Mouse (Mus musculus) hindlimb bud, embryonic 11.5 days (tissue): ENCODE results near the gene Cxadr.
A peak's percentile ranks its signal among the peaks of the same experiment; 100 is the strongest.

Experiments
- DNase-seq: peaks from one replicate; pipeline ENCODE4 v3.0.0-alpha.2; 2012; ENCODE audit warnings: low read depth, low spot score; ENCODE audit errors: extremely low spot score

Cxadr gene

GRCm38 (mm10) chr16:78301183-78301830, at the start of gene Cxadr:
TSS of gene Cxadr (plus strand) at chr16:78301489.
- DNase-seq: peak; percentile 26

GRCm38 (mm10) chr16:78258989-78259388, 42.3 kb upstream of the Cxadr start:
- no peak for DNase-seq

GRCm38 (mm10) chr16:78260070-78260879, 41.0 kb upstream of the Cxadr start:
- DNase-seq: no peak

DNA sequence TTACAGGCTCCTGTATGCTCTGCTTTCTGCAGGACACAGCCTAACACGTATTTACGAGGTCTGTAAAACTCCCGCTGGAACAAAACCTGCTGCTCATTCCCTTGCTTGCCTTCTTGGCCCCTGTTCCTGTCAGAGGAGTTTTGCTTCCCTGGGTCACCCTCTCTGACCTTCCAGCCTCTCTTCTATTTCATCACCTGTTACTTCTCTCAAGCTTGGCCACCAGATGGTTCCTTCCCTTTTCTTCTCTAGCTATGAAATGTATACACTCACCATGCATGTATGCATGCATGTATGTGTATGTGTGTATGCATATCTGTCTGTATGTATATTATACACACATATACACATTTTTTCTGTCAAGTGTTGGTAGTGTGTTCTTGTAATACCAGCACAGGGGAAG, 39.8 kb upstream of the Cxadr start:
- no peak for DNase-seq

DNA sequence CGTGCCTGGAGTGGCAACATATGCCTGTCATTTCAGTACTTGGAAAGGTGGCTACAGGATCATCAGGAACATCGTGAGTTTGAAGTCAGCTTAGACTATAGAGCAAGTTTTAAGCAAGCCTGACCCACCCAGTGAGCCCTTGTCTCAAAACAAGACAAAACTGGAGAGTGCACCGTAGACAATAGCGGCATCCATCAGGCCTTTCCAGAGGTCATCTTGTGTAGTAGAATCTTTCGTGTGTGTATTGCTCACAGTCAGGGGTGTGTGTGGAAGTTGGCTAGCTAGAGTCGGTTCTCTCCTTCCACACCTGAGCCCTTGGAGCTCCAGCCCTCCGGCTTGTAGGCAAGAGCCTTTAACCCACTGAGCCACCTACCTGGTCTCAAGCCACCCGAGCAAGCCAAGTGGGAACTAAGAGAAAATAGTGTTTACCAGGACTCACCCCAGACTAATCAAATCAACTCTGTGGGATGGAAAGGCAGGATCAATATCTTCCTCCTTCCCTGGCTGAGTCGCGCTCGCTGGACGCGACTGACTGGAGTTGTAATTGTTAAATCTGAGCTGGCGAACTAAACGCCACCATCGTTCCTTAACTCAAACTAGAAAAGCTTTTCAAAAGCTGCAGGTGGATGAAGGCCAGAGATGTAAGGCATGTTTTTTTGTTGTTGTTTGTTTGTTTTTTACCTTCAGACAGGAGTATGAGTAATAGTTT, 36.7 kb upstream of the Cxadr start:
- DNase-seq: no peak

GRCm38 (mm10) chr16:78265151-78265590, 36.1 kb upstream of the Cxadr start:
- no peak for DNase-seq

DNA sequence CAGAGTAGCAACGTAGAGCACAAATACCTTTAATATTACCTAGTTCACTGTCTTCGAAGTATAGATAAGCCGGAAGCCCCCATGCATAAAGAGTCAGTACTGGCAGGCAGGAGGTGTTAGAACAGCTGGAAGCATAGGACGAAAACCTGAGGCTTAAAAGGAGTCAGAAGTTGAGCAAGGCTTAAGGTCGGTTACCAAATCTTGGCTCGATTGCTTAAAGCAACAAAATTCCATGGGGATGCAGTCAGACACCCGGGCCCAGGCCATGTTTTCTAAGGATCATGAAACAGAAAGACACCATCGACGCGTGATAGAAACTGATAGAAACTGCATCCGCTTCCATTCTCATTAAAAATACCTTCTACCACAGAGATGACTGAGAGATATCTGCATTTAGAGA, 35.5 kb upstream of the Cxadr start:
- DNase-seq: no peak

DNA sequence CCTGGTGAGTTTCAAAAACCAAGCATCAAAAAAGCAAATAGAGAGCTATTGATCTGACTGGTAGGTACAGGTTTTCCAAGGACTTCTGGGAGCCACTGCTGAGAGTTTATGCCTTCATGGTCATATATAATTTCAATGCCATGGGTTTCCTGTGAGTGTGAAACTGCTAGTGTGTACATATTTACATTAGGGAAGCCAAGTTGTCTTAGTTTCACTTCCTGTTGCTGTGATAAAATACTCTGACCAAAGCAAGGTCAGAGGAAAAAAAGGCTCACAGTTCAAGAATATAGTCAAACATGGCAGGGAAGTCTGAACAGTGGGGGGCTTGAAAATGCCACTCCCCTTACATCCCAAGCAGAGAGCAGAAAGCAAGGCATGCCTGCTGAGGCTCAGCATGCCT, 33.8 kb upstream of the Cxadr start:
- DNase-seq: no peak

DNA sequence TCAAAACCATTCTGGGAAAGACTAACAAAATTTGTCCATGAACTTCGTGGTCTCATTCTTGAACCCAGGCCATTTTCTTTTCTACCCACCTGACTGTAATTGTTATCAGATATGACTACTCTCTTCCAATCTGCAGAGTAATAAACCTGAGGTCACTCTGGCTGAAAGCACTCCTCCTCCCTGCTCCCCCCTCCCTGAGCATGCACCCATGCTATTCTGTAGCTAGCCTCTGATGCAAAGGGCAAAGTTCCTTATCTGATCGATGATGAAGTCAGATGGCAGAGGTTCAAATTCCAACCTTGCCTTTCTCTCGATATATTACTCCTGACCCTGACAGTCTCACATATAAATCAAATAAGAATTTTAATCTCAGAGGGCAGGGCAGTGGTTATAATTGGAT, 33.1 kb upstream of the Cxadr start:
- DNase-seq: no peak

- no peak for DNase-seq
These were observed 26.3 kb upstream of the Cxadr start for GRCm38 (mm10) chr16:78274825-78275455.

- no peak for DNase-seq
These were observed 23.7 kb upstream of the Cxadr start for GRCm38 (mm10) chr16:78277567-78277966.

DNA sequence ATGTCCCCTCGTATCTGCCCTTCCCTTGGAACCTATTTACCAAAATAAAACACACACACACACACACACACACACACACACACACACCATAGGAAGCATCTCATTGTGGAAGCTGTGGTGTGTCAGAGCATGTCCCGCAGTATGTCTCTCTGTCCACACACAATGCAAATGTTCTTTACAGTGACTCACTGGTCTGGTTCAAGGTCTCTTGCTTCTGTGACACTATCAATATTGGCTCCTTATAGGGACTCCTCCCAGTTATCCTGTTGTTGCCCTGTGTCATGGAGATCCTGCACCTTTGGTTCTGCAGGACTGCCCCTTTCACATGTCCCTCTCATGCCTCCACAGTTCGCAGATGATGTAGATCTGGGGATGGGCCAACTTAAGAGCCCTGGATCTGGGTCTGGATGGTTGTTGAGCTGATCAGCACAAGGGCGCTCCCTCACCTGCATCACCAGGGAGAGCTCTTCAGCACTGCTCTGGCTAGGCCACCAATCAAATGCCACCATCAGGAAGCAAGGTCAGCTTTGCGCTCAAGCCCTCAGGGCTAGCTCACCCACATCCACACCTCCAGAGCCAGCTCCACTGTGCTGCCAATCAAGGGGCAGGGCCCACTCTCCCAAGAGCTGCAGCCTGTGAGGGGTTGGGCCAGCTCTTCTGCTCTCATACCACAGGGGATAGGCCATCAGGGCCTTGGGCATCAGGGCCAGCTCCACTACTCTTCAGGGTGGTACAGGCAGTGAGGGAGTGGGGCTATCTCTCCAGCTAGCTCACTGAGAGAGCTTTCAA, 21.0 kb upstream of the Cxadr start:
- no peak for DNase-seq

- no peak for DNase-seq
These were observed 18.1 kb upstream of the Cxadr start for GRCm38 (mm10) chr16:78283231-78283630.

DNA sequence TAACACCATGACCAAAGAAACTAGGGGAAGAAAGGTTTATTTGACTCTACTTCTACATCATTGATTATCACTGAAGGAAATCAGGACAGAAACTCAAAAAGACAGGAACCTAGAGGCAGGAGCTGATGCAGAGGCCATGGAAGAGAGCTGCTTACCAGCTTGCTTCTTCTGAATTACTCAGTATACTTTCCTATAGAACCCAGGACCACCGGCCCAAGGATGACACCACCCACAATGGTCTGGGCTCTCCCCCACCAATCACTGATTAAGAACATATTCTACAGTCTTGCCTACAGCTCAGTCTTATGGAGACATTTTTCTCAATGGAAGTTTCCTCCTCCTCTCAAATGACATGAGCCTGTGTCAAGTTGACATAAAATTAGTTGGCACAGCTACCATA, 7.2 kb upstream of the Cxadr start:
- no peak for DNase-seq

DNA sequence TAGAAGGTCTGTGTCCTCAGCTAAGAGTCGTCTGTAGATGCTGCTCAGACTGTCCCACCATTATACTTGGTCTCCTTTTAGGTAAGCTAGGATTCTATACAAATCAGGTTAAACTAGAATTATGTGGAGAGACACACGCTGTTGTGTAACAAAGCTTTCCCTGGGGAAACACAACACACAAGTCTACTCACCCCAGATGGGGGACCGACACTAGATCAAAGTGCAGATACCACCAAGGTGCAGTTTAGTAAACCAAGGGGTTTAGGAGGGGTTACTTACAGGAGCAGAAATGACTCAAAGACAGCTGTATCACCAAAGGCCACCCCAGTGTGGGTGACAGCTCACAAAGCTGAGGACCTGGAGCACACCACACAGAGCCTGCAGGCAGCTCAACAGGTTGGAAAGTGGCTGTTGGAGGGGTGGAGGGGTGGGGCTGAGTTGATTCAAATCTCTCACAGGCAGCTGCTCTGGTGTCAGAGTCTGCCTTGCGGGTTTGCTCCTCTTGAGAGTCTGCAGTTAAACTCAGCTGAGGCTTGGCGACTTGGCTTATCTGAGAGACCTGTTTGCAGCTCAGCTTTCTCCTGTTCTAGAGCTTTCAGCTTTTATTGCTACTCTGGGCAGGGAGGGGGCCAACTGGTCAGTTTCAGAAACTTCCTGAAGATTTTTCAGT, 6.5 kb upstream of the Cxadr start:
- no peak for DNase-seq

GRCm38 (mm10) chr16:78295601-78296000, 5.7 kb upstream of the Cxadr start:
- no peak for DNase-seq

- no peak for DNase-seq
These were observed 5.2 kb upstream of the Cxadr start for GRCm38 (mm10) chr16:78296114-78296513.

DNA sequence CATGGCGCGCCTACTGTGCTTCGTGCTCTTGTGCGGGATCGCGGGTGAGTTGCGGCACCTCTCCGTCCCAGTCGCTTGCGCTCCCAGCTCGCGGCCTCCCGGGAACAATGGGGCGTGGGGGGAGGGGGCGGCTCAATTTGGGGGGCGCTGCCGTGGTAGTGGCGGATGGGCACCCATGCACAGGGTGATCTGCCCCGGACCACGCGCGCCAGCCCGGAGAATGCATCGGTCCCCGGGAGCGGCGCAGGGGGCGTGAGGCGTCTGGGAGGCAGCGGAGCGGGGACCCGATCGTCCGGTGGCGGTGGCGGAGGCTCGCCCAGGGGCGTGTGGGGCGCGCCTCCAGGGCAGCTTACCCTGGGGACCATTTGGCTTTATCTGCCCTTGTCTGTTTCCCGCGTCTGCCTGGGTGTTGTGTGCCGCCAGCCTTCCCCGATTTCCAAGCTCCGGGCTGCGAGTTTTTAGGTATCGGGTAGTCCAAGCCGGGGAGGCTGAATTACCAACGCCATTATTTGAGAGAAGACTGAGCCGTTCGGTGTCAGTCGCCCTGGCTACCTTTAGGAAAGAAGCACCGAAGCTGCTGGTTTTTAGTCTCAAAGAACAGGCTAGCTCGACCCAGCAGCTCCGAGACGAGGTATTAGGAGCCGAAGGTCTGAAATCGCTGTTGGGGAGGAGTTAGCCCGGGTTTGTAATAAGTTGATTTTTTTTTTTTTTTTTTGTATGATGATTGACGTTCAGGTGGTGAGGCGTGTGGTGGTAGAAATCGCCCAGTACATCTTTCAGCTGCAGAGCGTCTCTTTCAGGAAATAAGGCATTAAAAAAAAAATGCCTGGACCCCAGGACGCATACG, 765 bp downstream of the Cxadr start:
- no peak for DNase-seq

DNA sequence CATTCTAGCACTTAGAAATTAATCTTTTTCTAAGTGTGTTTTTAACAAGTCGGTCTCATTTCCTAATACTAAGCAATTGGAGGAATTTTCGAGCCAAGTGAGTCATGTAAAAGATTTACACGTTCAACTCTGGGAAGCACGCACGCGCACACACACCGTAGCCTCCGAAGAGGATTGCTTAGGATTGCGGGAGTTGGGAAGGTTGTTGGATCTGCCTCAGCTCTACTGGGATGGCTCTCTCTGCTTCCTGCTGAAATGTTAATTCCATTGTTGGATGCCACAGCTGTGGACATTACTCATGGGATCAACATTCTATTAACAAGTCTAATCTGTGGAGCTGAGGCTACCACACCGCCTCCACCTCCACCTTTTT, 1.4 kb downstream of the Cxadr start:
- no peak for DNase-seq
